In genomic region chr5:148392831-148393230, GRCm38 (mm10) we compare ENCODE assay signal across 24 mouse cellular contexts. TPM values are rescaled to one million over a fixed set of nuclear protein-coding genes. Genes with fewer than 3 reads are reported as not detected.
DNase-seq lines count a peak whose midpoint lies in the region; ATAC-seq lines count a peak whose summit lies in the region.
"Had no signal": no experiment of that assay in that cellular context is flagged by ENCODE, and none has a peak within 500 bp of the region (broad histone marks: within the 10 kb centered on the region; RNA-seq: fewer than 3 reads in every experiment).

No protein-coding gene starts in this region.

- no peak overlapping the region for H3K4me2 ChIP-seq in liver, embryonic 13.5 days
- no peak overlapping the region for H3K4me2 ChIP-seq in liver, embryonic 11.5 days
- H3K4me2 ChIP-seq: embryonic facial prominence, embryonic 12.5 days; embryonic facial prominence, embryonic 15.5 days; heart, embryonic 11.5 days; hindbrain, embryonic 12.5 days had no signal

- peaks cover 68% of the 10 kb centered on the region for H3K36me3 ChIP-seq in liver, embryonic 13.5 days
- H3K36me3 ChIP-seq in liver, embryonic 11.5 days (ENCODE audit: control insufficient read depth, insufficient read depth, low read length) = peaks cover 19% of the 10 kb centered on the region
- H3K36me3 ChIP-seq: embryonic facial prominence, embryonic 12.5 days; embryonic facial prominence, embryonic 15.5 days; hindbrain, embryonic 12.5 days had no signal

- 82% methylated on average over 6 of the region's 6 CpGs for WGBS in liver, embryonic 13.5 days (ENCODE audit: insufficient replicate concordance)
- WGBS in liver, embryonic 11.5 days = 91% methylated on average over 6 of the region's 6 CpGs

- DNase-seq in adrenal gland, adult 2 months = peak; percentile 72
- no peak for DNase-seq in adrenal gland, postnatal 4 days (ENCODE audit: low spot score in 2 of 2)
- DNase-seq in cerebellum, postnatal 14 days = peak; percentile 53 to 66
- DNase-seq in cerebellum, adult 11-12 months = no peak
- DNase-seq in liver, embryonic 13.5 days = no peak
- no peak for DNase-seq in liver, embryonic 11.5 days (ENCODE audit: low spot score)
- no peak for DNase-seq in thymus, postnatal 4 days
- DNase-seq: B cell, adult 2 months; cerebellum, adult 8-10 months; forebrain, postnatal 0 days; gastrocnemius, adult 2 months; gastrocnemius, postnatal 14 days; heart, adult 11 months; kidney, adult 18-20 months had no signal

- no peaks in the 10 kb centered on the region for H3K9me3 ChIP-seq in liver, embryonic 13.5 days (replicated peaks)
- H3K9me3 ChIP-seq in liver, embryonic 11.5 days (ENCODE audit: control insufficient read depth, low read length) = no peaks in the 10 kb centered on the region
- H3K9me3 ChIP-seq: embryonic facial prominence, embryonic 12.5 days; embryonic facial prominence, embryonic 15.5 days had no signal

- H3K4me3 ChIP-seq in liver, embryonic 13.5 days (replicated peaks) = no peak overlapping the region
- no peak overlapping the region for H3K4me3 ChIP-seq in liver, embryonic 11.5 days (ENCODE audit: low read depth, low read length)
- H3K4me3 ChIP-seq: embryonic facial prominence, embryonic 12.5 days; embryonic facial prominence, embryonic 15.5 days; gastrocnemius, adult 2 months; hindbrain, embryonic 12.5 days had no signal

- H3K9ac ChIP-seq in liver, embryonic 13.5 days = peak overlapping the region; percentile 9; the same call in 1 of the 2 replicates
- H3K9ac ChIP-seq in liver, embryonic 11.5 days (ENCODE audit: low read depth, low read length) = no peak overlapping the region
- H3K9ac ChIP-seq: embryonic facial prominence, embryonic 12.5 days; embryonic facial prominence, embryonic 15.5 days; forebrain, postnatal 0 days; hindbrain, embryonic 12.5 days had no signal

- H3K27ac ChIP-seq in liver, embryonic 13.5 days = no peak overlapping the region
- H3K27ac ChIP-seq in liver, embryonic 11.5 days (ENCODE audit: low read depth, low read length) = no peak overlapping the region
- H3K27ac ChIP-seq: embryonic facial prominence, embryonic 12.5 days; embryonic facial prominence, embryonic 15.5 days; gastrocnemius, adult 2 months; hindbrain, embryonic 12.5 days; hindbrain, postnatal 0 days had no signal

- no peak for ATAC-seq in liver, embryonic 13.5 days (ENCODE audit: low read depth)
- no peak for ATAC-seq in liver, embryonic 11.5 days (replicated peaks; ENCODE audit: low FRiP score)
- ATAC-seq: forebrain, embryonic 14.5 days; forebrain, postnatal 0 days; hindbrain, postnatal 0 days; inflammation-experienced regulatory T-cells, adult 6 months; intestine, embryonic 16.5 days; Patski had no signal

- no peaks in the 10 kb centered on the region for H3K27me3 ChIP-seq in liver, embryonic 13.5 days
- no peaks in the 10 kb centered on the region for H3K27me3 ChIP-seq in liver, embryonic 11.5 days (replicated peaks; ENCODE audit: control insufficient read depth, insufficient read depth, low read length)
- H3K27me3 ChIP-seq: CH12.LX; embryonic facial prominence, embryonic 12.5 days; embryonic facial prominence, embryonic 15.5 days; hindbrain, embryonic 12.5 days; Patski had no signal

- H3K4me1 ChIP-seq in liver, embryonic 13.5 days (replicated peaks) = peaks cover 61% of the 10 kb centered on the region
- peaks cover 14% of the 10 kb centered on the region for H3K4me1 ChIP-seq in liver, embryonic 11.5 days (replicated peaks; ENCODE audit: control insufficient read depth, insufficient read depth, low read length)
- H3K4me1 ChIP-seq: embryonic facial prominence, embryonic 12.5 days; hindbrain, embryonic 12.5 days had no signal

RNA-seq across cellular contexts. Expression of gene Slc7a1, which starts 6.9 kb away (rescaled TPM):
- 10 to 100 TPM; 72.9 to 82.5 TPM for total RNA-seq in adrenal gland, adult 2 months (2021)
- 19.1 and 30.8 TPM in 2 replicates for polyA plus RNA-seq in adrenal gland, adult 2 months (2012; rRNA removed)
- total RNA-seq in adrenal gland, postnatal 4 days (2021) = 10 to 100 TPM; 61.9 to 63.6 TPM
- polyA plus RNA-seq in liver, embryonic 13.5 days (2015; fragmentation: Nextera tagmentation; extraction: Ambion mirVana) = 17.7 and 21.5 TPM in 2 replicates
- polyA plus RNA-seq in liver, embryonic 11.5 days (2014; fragmentation: Nextera tagmentation; extraction: Ambion mirVana) = 58.4 and 63.4 TPM in 2 replicates

Comparison
In these comparisons a context has a peak if more than half of its experiments do, and no peak if none do; other contexts are left out.
1. DNase-seq: peak in adrenal gland, adult 2 months (single experiment) and cerebellum, postnatal 14 days (2 of 2); none in adrenal gland, postnatal 4 days (0 of 2), cerebellum, adult 11-12 months (single experiment), liver, embryonic 13.5 days (single experiment), liver, embryonic 11.5 days (single experiment) and thymus, postnatal 4 days (single experiment).